Mouse (Mus musculus) liver, embryonic 15.5 days (tissue): ENCODE measurements around the gene Lonrf2. TPM values are rescaled to one million over a fixed set of nuclear protein-coding genes. Genes with fewer than 3 reads are reported as not detected.

Source experiments
- ATAC-seq: fragments of 200-750 bp; cut with Nextera tagmentation; 2 replicates; pipeline ENCODE4 v1.8.0; 2017; ENCODE audit warnings: moderate number of reproducible peaks, mild to moderate bottlenecking, moderate library complexity; ENCODE audit not compliant: insufficient read depth
- H3K27ac ChIP-seq: fragments of 300-500 bp; sonication (generic); replicated peaks from 2 replicates; pipeline ENCODE4 v1.5.1; 2015; ENCODE audit warnings: mild to moderate bottlenecking, inconsistent platforms
- H3K27me3 ChIP-seq: fragments of 300-500 bp; sonication (generic); 2 replicates; pipeline ENCODE4 v1.6.1; 2015; ENCODE audit warnings: mild to moderate bottlenecking, inconsistent platforms
- H3K36me3 ChIP-seq: fragments of 300-500 bp; sonication (generic); replicated peaks from 2 replicates; pipeline ENCODE4 v1.6.1; 2015; ENCODE audit warnings: moderate library complexity, mild to moderate bottlenecking, inconsistent platforms
- H3K4me1 ChIP-seq: fragments of 300-500 bp; sonication (generic); replicated peaks from 2 replicates; pipeline ENCODE4 v1.6.1; 2015; ENCODE audit warnings: inconsistent platforms
- H3K4me2 ChIP-seq: fragments of 300-500 bp; sonication (generic); 2 replicates; pipeline ENCODE4 v1.6.1; 2015; ENCODE audit warnings: moderate library complexity, mild to moderate bottlenecking, inconsistent platforms
- H3K4me3 ChIP-seq: fragments of 300-500 bp; sonication (generic); replicated peaks from 2 replicates; pipeline ENCODE4 v1.5.1; 2015; ENCODE audit warnings: mild to moderate bottlenecking, inconsistent platforms
- H3K9ac ChIP-seq: fragments of 300-500 bp; sonication (generic); 2 replicates; pipeline ENCODE4 v1.6.1; 2015; ENCODE audit warnings: moderate library complexity, mild to moderate bottlenecking, inconsistent platforms
- H3K9me3 ChIP-seq: fragments of 300-500 bp; sonication (generic); replicated peaks from 2 replicates; pipeline ENCODE4 v1.6.1; 2016; ENCODE audit warnings: inconsistent platforms
- WGBS: fragments of 180-500 bp; shearing (Covaris S2); methylation state at CpG from one replicate; pipeline ENCODE4 v1.1.7; 2015; ENCODE audit warnings: mixed read lengths; ENCODE audit not compliant: insufficient replicate concordance; 5-methylcytosine and 5-hydroxymethylcytosine counted together
- polyA plus RNA-seq: library from polyadenylated mRNA; unstranded; fragments of >200 nt; fragmentation: Nextera tagmentation; extraction: Ambion mirVana; gene quantifications from 2 replicates; pipeline ENCODE4 v1.2.1, GENCODE M21; 2015

Lonrf2 gene
- polyA plus RNA-seq, 1 experiment from 2014 or later: 0.08 TPM

DNA sequence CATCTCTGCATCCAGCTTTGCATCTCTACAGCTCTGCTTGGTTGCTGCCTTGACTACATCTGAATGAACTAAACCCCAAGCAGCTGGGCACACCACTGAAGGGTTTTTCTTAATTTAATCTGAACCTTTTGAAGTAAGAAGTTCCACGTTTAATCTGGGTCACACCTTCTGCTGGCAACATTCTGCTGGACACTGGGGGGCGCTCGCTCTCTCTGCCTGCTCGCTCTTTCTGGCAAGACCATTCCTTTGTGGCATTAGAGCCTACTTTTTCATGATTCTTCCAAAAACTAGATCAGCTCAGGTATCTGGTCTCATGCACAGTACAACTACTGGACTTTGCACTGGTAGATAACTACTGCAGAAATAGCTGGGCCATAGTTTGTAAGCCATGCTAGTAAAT is 25.7 kb upstream of the Lonrf2 start:
- no peaks in the 10 kb centered on the region for H3K36me3 ChIP-seq
- H3K4me1 ChIP-seq: no peaks in the 10 kb centered on the region
- no peak overlapping the region for H3K9ac ChIP-seq
- H3K4me3 ChIP-seq: no peak overlapping the region
- H3K27me3 ChIP-seq: no peaks in the 10 kb centered on the region
- no peak overlapping the region for H3K27ac ChIP-seq
- no peak overlapping the region for H3K4me2 ChIP-seq
- no peaks in the 10 kb centered on the region for H3K9me3 ChIP-seq
- WGBS: 11% methylated on average over 4 of the region's 4 CpGs
- no peak for ATAC-seq

DNA sequence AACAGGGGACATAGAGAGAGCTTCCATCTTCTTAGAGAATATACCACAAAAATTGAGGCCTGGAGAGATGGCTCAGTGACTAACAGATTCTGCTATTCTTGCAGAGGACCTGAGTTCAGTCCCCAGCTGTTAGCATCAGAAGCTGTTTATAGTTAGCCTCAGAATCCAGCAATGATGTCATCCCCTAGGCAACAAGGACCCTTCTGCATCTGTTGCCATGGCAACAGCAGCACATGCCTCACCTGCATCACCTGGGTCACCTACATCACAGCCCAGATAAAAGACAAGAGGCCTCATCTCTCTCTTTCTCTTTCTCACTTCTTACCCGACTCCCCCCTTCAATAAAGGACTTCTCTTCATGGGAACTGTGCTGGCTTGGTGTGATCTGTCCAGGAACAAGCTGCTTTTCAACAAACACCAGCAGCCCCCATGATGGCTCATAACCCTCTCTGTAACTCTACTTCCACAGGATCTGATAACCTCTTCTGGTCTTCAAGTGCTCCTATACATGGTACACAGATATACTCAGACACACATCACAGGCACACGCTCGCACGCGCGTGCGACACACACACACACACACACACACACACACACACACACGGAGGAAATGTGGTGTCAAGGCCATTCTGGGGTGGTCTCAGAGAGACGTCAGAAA is 24.5 kb upstream of the Lonrf2 start:
- no peaks in the 10 kb centered on the region for H3K27me3 ChIP-seq
- WGBS: 77% methylated on average over 9 of the region's 9 CpGs
- no peaks in the 10 kb centered on the region for H3K9me3 ChIP-seq

DNA sequence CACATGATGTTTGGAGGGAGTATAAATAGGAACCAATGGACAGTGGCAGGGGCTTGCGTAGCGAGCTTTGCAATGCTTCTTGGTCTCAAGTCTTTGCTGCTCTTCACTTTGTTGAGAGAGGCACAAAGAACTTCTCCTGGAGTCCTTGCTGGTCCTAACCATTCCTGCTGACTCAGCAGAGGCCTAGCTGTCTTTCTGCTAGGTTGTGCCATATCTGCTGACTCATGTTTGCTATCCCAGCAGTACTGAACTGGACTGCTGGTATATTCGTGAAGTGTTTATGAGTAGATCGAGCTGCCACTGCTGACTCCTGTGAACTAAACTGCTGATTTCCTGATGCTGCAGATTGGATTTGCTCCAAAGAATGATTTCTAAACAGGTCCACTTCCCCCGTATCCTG is 23.7 kb upstream of the Lonrf2 start:
- H3K27ac ChIP-seq: no peak overlapping the region
- no peaks in the 10 kb centered on the region for H3K4me1 ChIP-seq
- 58% methylated on average over 5 of the region's 5 CpGs for WGBS
- H3K36me3 ChIP-seq: no peaks in the 10 kb centered on the region
- no peak overlapping the region for H3K9ac ChIP-seq
- H3K4me2 ChIP-seq: no peak overlapping the region
- no peak for ATAC-seq
- no peak overlapping the region for H3K4me3 ChIP-seq
- no peaks in the 10 kb centered on the region for H3K9me3 ChIP-seq
- H3K27me3 ChIP-seq: no peaks in the 10 kb centered on the region

More for the DNA sequence above, 24.5 kb upstream of the Lonrf2 start:
- no peak overlapping the region for H3K27ac ChIP-seq
- no peak overlapping the region for H3K9ac ChIP-seq
- H3K36me3 ChIP-seq: no peaks in the 10 kb centered on the region
- ATAC-seq: no peak
- H3K4me1 ChIP-seq: no peaks in the 10 kb centered on the region
- H3K4me3 ChIP-seq: no peak overlapping the region
- no peak overlapping the region for H3K4me2 ChIP-seq

DNA sequence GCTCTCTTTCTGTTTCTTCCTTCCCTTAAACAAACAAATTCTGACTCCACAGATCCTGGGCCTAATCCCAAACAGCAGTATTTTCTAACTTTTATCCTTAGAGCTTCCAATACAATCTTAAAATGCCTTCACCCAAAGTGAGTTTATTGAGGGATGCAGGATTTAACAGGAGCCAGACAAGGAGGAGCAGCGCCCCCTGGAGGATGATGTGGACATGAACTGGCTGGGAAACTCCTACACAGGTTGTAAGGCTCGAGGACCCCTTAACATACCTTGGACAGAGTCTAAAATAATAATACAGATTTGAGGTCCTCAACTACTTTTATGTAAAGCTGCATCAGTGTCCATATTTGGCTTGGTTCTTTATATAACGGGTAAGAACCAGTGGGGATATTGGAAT is 19.7 kb upstream of the Lonrf2 start:
- Histone ChIP-seq H3K4me2 (no peak overlapping the region), H3K4me3 (no peak overlapping the region), H3K27ac (no peak overlapping the region), H3K4me1 (no peaks in the 10 kb centered on the region), H3K9me3 (no peaks in the 10 kb centered on the region), H3K9ac (no peak overlapping the region), H3K27me3 (no peaks in the 10 kb centered on the region; the same call in 1 of the 2 replicates), H3K36me3 (no peaks in the 10 kb centered on the region)
- WGBS: 12% methylated on average over 3 of the region's 3 CpGs
- ATAC-seq: no peak

DNA sequence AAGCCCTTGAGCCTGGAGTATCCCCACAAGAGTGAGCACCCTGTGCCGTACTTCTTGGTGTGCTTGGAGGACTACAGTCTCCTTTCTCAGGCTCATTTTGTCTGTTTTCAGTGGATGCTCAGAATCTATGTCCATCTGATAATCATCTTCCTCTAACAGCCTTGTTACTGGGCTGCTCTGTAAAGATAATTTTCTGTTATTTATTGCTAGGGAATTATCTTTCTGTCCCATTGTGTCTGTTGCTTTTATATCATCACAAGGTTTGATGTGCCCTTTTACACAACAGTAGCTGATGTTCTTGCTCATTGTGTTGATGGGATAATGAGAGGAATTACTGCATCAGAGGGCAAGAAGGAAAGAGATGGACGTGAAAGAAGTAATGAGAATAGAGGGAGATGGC is 15.7 kb upstream of the Lonrf2 start:
- no peak overlapping the region for H3K9ac ChIP-seq
- no peaks in the 10 kb centered on the region for H3K36me3 ChIP-seq
- WGBS: 46% methylated on average over 2 of the region's 2 CpGs
- H3K27ac ChIP-seq: no peak overlapping the region
- H3K4me3 ChIP-seq: no peak overlapping the region
- no peaks in the 10 kb centered on the region for H3K9me3 ChIP-seq
- no peaks in the 10 kb centered on the region; the same call in 1 of the 2 replicates for H3K27me3 ChIP-seq
- no peak overlapping the region for H3K4me2 ChIP-seq
- H3K4me1 ChIP-seq: no peaks in the 10 kb centered on the region
- no peak for ATAC-seq

DNA sequence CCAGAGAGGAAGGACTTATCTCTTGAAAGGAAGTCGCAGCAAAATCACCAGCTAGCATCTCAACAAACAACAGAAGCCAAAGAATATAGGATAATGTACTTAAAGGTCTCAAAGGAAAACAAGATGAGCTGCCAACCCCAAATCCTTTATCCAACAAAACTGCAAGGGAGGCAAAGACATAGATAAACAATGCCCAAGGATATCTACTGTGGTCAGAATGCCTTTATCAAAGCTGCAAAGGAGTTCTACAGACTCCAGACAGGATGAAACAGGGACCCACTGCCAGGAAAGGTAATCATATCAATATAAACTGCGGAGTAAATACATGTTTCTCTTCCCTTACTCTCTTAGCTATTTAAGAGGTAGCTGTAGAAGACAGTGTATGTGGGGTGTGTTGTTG is 14.1 kb upstream of the Lonrf2 start:
- WGBS: 44% methylated on average over 2 of the region's 2 CpGs
- H3K4me2 ChIP-seq: no peak overlapping the region
- no peaks in the 10 kb centered on the region for H3K9me3 ChIP-seq
- H3K4me3 ChIP-seq: no peak overlapping the region
- H3K9ac ChIP-seq: no peak overlapping the region
- no peak for ATAC-seq
- no peaks in the 10 kb centered on the region; the same call in 1 of the 2 replicates for H3K27me3 ChIP-seq
- H3K27ac ChIP-seq: no peak overlapping the region
- no peaks in the 10 kb centered on the region for H3K36me3 ChIP-seq
- H3K4me1 ChIP-seq: no peaks in the 10 kb centered on the region

DNA sequence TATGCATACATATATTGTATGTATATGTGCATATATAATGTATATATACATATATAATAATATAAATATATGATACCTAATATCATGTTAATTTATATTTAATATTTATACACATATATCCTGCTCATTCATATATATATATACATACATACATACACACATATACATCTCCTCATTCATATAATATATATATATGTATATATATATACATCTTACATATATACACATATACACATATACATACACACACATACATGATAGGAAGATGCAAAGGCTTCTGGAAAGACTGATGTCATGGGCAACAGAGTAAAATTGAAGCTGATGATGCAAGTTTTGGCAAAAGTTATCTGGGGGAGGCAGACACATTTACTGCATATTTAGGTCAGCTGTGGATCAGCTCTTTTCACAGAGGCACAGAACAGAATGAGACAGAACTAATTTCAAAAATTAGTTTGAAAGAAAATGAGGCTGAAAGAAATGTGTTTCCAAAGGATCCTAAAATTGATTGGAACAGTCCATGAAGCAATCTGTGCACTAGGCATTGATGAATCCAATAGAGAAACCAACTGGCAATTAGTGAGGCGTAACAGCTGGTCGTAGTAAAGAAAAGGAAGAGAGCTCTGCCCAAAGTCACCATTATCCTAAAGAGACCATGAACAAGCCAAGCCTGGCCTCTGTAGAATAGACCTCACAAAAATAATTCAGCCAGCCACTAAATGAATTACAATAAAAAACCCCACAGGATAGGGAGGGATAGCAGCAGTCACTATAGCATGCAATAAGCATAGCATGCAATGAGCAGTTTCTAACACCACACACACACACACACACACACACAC is 12.2 kb upstream of the Lonrf2 start:
- no peak overlapping the region for H3K27ac ChIP-seq
- no peak overlapping the region for H3K4me2 ChIP-seq
- H3K27me3 ChIP-seq: no peaks in the 10 kb centered on the region; the same call in 1 of the 2 replicates
- 72% methylated on average over 2 of the region's 2 CpGs for WGBS
- H3K36me3 ChIP-seq: no peaks in the 10 kb centered on the region
- H3K9ac ChIP-seq: no peak overlapping the region
- ATAC-seq: no peak
- H3K9me3 ChIP-seq: no peaks in the 10 kb centered on the region
- no peak overlapping the region for H3K4me3 ChIP-seq
- H3K4me1 ChIP-seq: no peaks in the 10 kb centered on the region

DNA sequence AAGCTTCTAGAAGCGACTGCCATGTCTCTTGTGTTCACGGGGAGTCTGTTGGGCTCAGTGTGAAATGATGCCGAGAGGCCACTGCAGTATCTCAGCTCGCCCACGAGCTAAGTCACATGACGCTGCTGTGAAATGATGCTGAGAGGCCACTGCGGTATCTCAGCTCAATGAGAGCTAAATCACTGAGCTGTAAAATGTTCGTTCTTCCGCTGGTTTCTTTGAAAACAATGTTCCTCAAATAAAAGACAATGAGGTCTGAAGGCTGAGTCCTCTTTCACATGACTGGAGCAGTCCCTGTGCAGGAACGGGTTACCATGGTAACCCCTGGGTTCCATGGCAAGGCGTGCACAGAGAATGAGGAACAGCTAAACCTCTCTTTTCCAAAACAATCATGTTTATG is 11.5 kb upstream of the Lonrf2 start:
- WGBS: 57% methylated on average over 11 of the region's 11 CpGs
- no peak overlapping the region for H3K4me2 ChIP-seq
- H3K4me3 ChIP-seq: no peak overlapping the region
- H3K27ac ChIP-seq: no peak overlapping the region
- H3K27me3 ChIP-seq: no peaks in the 10 kb centered on the region; the same call in 1 of the 2 replicates
- H3K9me3 ChIP-seq: no peaks in the 10 kb centered on the region
- no peak overlapping the region for H3K9ac ChIP-seq
- ATAC-seq: no peak
- no peaks in the 10 kb centered on the region for H3K4me1 ChIP-seq
- no peaks in the 10 kb centered on the region for H3K36me3 ChIP-seq

DNA sequence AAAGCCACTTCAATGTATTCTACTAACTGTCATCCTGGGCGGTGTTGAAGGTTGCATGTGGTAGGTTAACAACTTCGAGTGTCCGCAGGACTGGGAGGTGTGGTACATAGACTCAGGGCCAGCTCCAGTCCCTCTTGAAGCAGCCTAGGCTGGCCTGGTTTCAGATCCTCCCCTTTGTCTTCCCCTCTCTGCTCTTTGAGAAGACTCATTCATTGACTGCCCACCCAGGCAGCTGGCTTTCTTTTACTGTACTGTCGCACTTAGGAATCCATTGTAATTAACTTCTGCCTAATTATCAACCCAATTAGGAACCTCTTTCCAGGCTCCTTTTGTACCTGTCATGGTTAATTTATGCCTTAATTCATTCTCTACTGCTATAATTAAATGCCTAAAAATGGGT is 6.8 kb upstream of the Lonrf2 start:
- H3K4me2 ChIP-seq: no peak overlapping the region
- H3K9ac ChIP-seq: no peak overlapping the region
- no peak overlapping the region for H3K4me3 ChIP-seq
- no peak overlapping the region for H3K27ac ChIP-seq
- peaks cover 5% of the 10 kb centered on the region; the same call in 1 of the 2 replicates for H3K27me3 ChIP-seq
- no peaks in the 10 kb centered on the region for H3K4me1 ChIP-seq
- WGBS: 62% methylated on average over 4 of the region's 4 CpGs
- H3K9me3 ChIP-seq: no peaks in the 10 kb centered on the region
- ATAC-seq: no peak
- no peaks in the 10 kb centered on the region for H3K36me3 ChIP-seq

DNA sequence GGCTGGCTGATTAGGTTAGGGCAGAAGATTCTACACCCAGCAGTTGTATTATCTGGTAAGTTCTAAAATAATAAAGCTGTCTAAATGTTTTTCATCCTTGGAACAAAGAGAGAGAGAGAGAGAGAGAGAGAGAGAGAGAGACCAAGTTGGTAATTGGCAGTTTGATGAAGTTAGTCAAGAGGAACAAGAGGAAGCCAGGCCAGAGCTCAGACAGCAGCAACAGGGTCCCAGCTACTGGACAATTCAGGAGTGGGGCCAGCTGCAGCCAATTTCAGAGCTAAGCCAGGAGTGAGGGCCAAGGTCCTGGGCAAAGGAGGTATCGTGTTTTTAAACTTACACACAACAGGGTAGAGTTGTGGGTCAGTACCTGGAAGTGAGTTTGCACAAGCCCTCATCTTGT is 6.3 kb upstream of the Lonrf2 start:
- Histone ChIP-seq H3K27ac (no peak overlapping the region), H3K27me3 (peaks cover 9% of the 10 kb centered on the region; the same call in 1 of the 2 replicates), H3K4me1 (no peaks in the 10 kb centered on the region), H3K36me3 (no peaks in the 10 kb centered on the region), H3K4me3 (no peak overlapping the region), H3K4me2 (no peak overlapping the region), H3K9me3 (no peaks in the 10 kb centered on the region), H3K9ac (no peak overlapping the region)
- ATAC-seq: no peak
- WGBS: 48% methylated on average over 1 of the region's 1 CpGs

DNA sequence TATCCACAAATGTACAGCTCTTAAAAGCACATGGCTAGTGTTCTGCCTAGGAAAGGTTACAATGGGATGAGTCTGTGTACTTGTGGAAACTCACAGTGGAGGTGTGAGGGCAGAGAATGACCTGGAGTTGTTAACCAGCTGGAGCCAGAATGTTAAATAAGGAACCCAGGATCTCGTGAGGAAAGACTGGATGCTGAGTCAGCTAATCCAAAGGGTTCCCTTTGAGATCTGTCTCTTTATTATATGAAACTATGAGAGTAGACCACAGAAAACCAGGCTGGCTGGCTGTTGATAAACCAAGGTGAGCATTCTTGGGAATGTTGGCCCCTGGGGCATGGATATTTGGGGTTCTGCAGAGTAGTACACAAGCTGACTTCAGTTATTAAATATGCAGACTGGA is 3.4 kb upstream of the Lonrf2 start:
- 19% methylated on average over 1 of the region's 1 CpGs for WGBS
- Histone ChIP-seq H3K9ac (no peak overlapping the region), H3K27ac (no peak overlapping the region), H3K36me3 (no peaks in the 10 kb centered on the region), H3K4me3 (no peak overlapping the region), H3K9me3 (no peaks in the 10 kb centered on the region), H3K4me1 (no peaks in the 10 kb centered on the region), H3K27me3 (peaks cover 38% of the 10 kb centered on the region), H3K4me2 (no peak overlapping the region)
- no peak for ATAC-seq
